Mouse (Mus musculus) CH12.LX (cell line): ENCODE results near the gene Camta1.

ENCODE experiments used
- JUN ChIP-seq: IDR thresholded peaks from 2 replicates; pipeline ENCODE4 v1.6.1; 2011; ENCODE audit warnings: low read depth, mild to moderate bottlenecking, low read length, improper control_type of control experiment, moderate library complexity; ENCODE audit not compliant: insufficient read depth
- TBP ChIP-seq: conservative IDR thresholded peaks from 2 replicates; pipeline ENCODE4 v1.6.1; 2011; ENCODE audit warnings: low read depth, low read length, improper control_type of control experiment

GRCm38 (mm10) chr4:150872139-150872651, 989.5 kb downstream of the Camta1 start:
- TF ChIP-seq TBP, result no peak
- no peak for TF ChIP-seq JUN
